In genomic region chr14:20824517-20824916, GRCm38 (mm10) we compare ENCODE assay signal across 26 mouse cellular contexts.
"Had no signal": no experiment of that assay in that cellular context is flagged by ENCODE, and none has a peak within 500 bp of the region (broad histone marks: within the 10 kb centered on the region; RNA-seq: fewer than 3 reads in every experiment).

No protein-coding gene starts in this region.

- H3K27me3 ChIP-seq: heart, embryonic 13.5 days; heart, embryonic 15.5 days; hindbrain, embryonic 13.5 days; intestine, embryonic 15.5 days; kidney, embryonic 15.5 days; limb, embryonic 13.5 days; limb, embryonic 15.5 days; liver, embryonic 12.5 days had no signal

- H3K36me3 ChIP-seq: heart, embryonic 10.5 days; heart, embryonic 13.5 days; heart, embryonic 15.5 days; hindbrain, embryonic 13.5 days; intestine, embryonic 15.5 days; kidney, embryonic 15.5 days; limb, embryonic 13.5 days; limb, embryonic 15.5 days; liver, embryonic 12.5 days had no signal

- H3K4me3 ChIP-seq: heart, embryonic 10.5 days; heart, embryonic 13.5 days; heart, embryonic 15.5 days; hindbrain, embryonic 13.5 days; intestine, embryonic 15.5 days; kidney, embryonic 15.5 days; limb, embryonic 13.5 days; limb, embryonic 15.5 days; liver, embryonic 12.5 days had no signal

- DNase-seq: forebrain, postnatal 0 days; gastrocnemius, postnatal 10 days; gastrocnemius, postnatal 25 days; heart, adult 18-20 months; heart, postnatal 14 days; heart, postnatal 36 days; kidney, adult 18-20 months; kidney, adult 9 months; kidney, postnatal 14 days; kidney, postnatal 36 days; layer of hippocampus, adult 9-11 months; layer of hippocampus, postnatal 36 days; left cerebral cortex, postnatal 4 days had no signal

- H3K4me1 ChIP-seq: heart, embryonic 13.5 days; heart, embryonic 15.5 days; hindbrain, embryonic 13.5 days; intestine, embryonic 15.5 days; liver, embryonic 12.5 days had no signal

- H3K27ac ChIP-seq: heart, embryonic 10.5 days; heart, embryonic 13.5 days; heart, embryonic 15.5 days; hindbrain, embryonic 13.5 days; intestine, embryonic 15.5 days; kidney, embryonic 15.5 days; kidney, postnatal 0 days; limb, embryonic 13.5 days; limb, embryonic 15.5 days; liver, embryonic 12.5 days had no signal

- H3K4me2 ChIP-seq: heart, embryonic 13.5 days; heart, embryonic 15.5 days; hindbrain, embryonic 13.5 days; intestine, embryonic 15.5 days; kidney, embryonic 15.5 days; limb, embryonic 13.5 days; limb, embryonic 15.5 days; liver, embryonic 12.5 days had no signal

- ATAC-seq: forebrain, postnatal 0 days; hindbrain, embryonic 16.5 days; inflammation-experienced regulatory T-cells, adult 6 months; intestine, embryonic 15.5 days; intestine, postnatal 0 days; liver, embryonic 12.5 days had no signal

- H3K9ac ChIP-seq: forebrain, postnatal 0 days; heart, embryonic 13.5 days; heart, embryonic 15.5 days; hindbrain, embryonic 13.5 days; intestine, embryonic 15.5 days; kidney, embryonic 15.5 days; limb, embryonic 13.5 days; limb, embryonic 15.5 days; liver, embryonic 12.5 days had no signal

- H3K9me3 ChIP-seq: heart, embryonic 10.5 days; heart, embryonic 13.5 days; heart, embryonic 15.5 days; hindbrain, embryonic 13.5 days; intestine, embryonic 15.5 days; kidney, embryonic 15.5 days; limb, embryonic 13.5 days; limb, embryonic 15.5 days; liver, embryonic 12.5 days had no signal
